Mouse (Mus musculus): Measurements from ENCODE around the gene Ppp1r12c. TPM values are rescaled to one million over a fixed set of nuclear protein-coding genes. Genes with fewer than 3 reads are reported as not detected.

Ppp1r12c gene
- total and polyA plus RNA-seq, 3 experiments, result 64.2 to 153 TPM; not detected in 1

- peak; percentile 81 for DNase-seq (ENCODE audit: low read depth, low spot score)
- Histone ChIP-seq H3K79me2 (ENCODE audit: control insufficient read depth, insufficient read depth, low read length, poor library complexity) (peaks cover 33% of the 10 kb centered on the region), H3K4me1 (ENCODE audit: control insufficient read depth in 1 of 2, insufficient read depth in 2 of 2, low read length in 2 of 2) (peaks cover 3 to 44% of the 10 kb centered on the region in 2 experiments), H3K9ac (ENCODE audit: control insufficient read depth, low read depth, low read length, poor library complexity, severe bottlenecking) (no peak overlapping the region), H3K4me3 (ENCODE audit: control insufficient read depth in 1 of 2, insufficient read depth in 1 of 2, low read depth in 2 of 2, low read length in 2 of 2) (no peak overlapping the region), H3K36me3 (ENCODE audit: control insufficient read depth in 1 of 2, insufficient read depth in 2 of 2, low read length in 2 of 2) (peaks cover 10 to 34% of the 10 kb centered on the region in 2 experiments), H3K27me3 (ENCODE audit: control insufficient read depth in 1 of 2, insufficient read depth in 2 of 2, low read length in 2 of 2) (no peaks in the 10 kb centered on the region), H3K27ac (ENCODE audit: control insufficient read depth, low read depth, low read length) (peak overlapping the region; percentile 41), H3K9me3 (replicated peaks; ENCODE audit: insufficient read depth, low read length) (no peaks in the 10 kb centered on the region)
- TF ChIP-seq MYC (IDR thresholded peaks at IDR 0.05; ENCODE audit: low read depth, low read length) (no peak; the same call in 1 of the 2 replicates), NRF1 (IDR thresholded peaks at IDR 0.05; ENCODE audit: insufficient read depth, low read depth, low read length, poor library complexity, severe bottlenecking) (no peak), ZMIZ1 (IDR thresholded peaks at IDR 0.05; ENCODE audit: low read depth, low read length) (no peak), USF1 (IDR thresholded peaks at IDR 0.05; ENCODE audit: low read depth, low read length) (no peak), TAL1 (IDR thresholded peaks at IDR 0.05; ENCODE audit: low read length) (peak; percentile 79), POLR2AphosphoS5 (IDR thresholded peaks at IDR 0.05; ENCODE audit: borderline replicate concordance, low read depth, low read length) (no peak), POLR2AphosphoS2 (IDR thresholded peaks at IDR 0.05; ENCODE audit: low read length) (no peak), POLR2A (IDR thresholded peaks at IDR 0.05; ENCODE audit: control insufficient read depth in 1 of 2, insufficient read depth in 1 of 2, low read depth in 1 of 2, low read length in 2 of 2, poor library complexity in 1 of 2) (no peak), GABPA (IDR thresholded peaks at IDR 0.05; ENCODE audit: low read depth, low read length) (no peak), EP300 (IDR thresholded peaks at IDR 0.05; ENCODE audit: low read depth in 1 of 2, low read length in 2 of 2) (peak; percentile 68 to 74), GATA1 (IDR thresholded peaks at IDR 0.05; ENCODE audit: low read depth, low read length) (peak; percentile 70), USF2 (IDR thresholded peaks at IDR 0.05; ENCODE audit: borderline replicate concordance in 1 of 2, insufficient read depth in 1 of 2, low read depth in 1 of 2, low read length in 2 of 2) (no peak), ZKSCAN1 (IDR thresholded peaks at IDR 0.05; ENCODE audit: low read depth, low read length) (no peak), UBTF (IDR thresholded peaks at IDR 0.05; ENCODE audit: borderline replicate concordance, insufficient read depth, low read depth, low read length) (no peak), CHD1 (IDR thresholded peaks at IDR 0.05; ENCODE audit: low read depth, low read length) (no peak), CTCF (IDR thresholded peaks at IDR 0.05 in 2 of 3, conservative IDR thresholded peaks at IDR 0.05 in 1 of 3; ENCODE audit: control insufficient read depth in 1 of 3, insufficient read depth in 1 of 3, low read depth in 2 of 3, low read length in 3 of 3, poor library complexity in 1 of 3, severe bottlenecking in 1 of 3) (no peak), RAD21 (IDR thresholded peaks at IDR 0.05; ENCODE audit: low read depth, low read length) (no peak), CHD2 (IDR thresholded peaks at IDR 0.05; ENCODE audit: low read length) (no peak), MEF2A (IDR thresholded peaks at IDR 0.05; ENCODE audit: extremely low read depth, insufficient replicate concordance, low read depth, low read length, poor library complexity, severe bottlenecking) (no peak), MYB (IDR thresholded peaks at IDR 0.05; ENCODE audit: low read depth, low read length) (no peak), E2F4 (IDR thresholded peaks at IDR 0.05; ENCODE audit: borderline replicate concordance, low read depth, low read length) (no peak), MAZ (IDR thresholded peaks at IDR 0.05; ENCODE audit: low read depth, low read length) (no peak), HCFC1 (IDR thresholded peaks at IDR 0.05; ENCODE audit: low read depth, low read length) (no peak), TCF12 (IDR thresholded peaks at IDR 0.05; ENCODE audit: low read depth, low read length) (peak; percentile 37; the same call in 1 of the 2 replicates), ETS1 (IDR thresholded peaks at IDR 0.05; ENCODE audit: low read depth, low read length) (no peak), NELFE (IDR thresholded peaks at IDR 0.05; ENCODE audit: low read depth, low read length) (no peak), SIN3A (IDR thresholded peaks at IDR 0.05; ENCODE audit: low read length) (no peak), ZC3H11A (IDR thresholded peaks at IDR 0.05; ENCODE audit: low read depth, low read length) (no peak), ELF1 (IDR thresholded peaks at IDR 0.05; ENCODE audit: low read depth, low read length) (no peak), RCOR1 (IDR thresholded peaks at IDR 0.05; ENCODE audit: low read depth, low read length) (peak; percentile 67; the same call in 1 of the 2 replicates), KAT2A (conservative IDR thresholded peaks at IDR 0.05; ENCODE audit: low read depth, low read length) (no peak), ZNF384 (IDR thresholded peaks at IDR 0.05; ENCODE audit: low read depth, low read length) (no peak), JUND (IDR thresholded peaks at IDR 0.05; ENCODE audit: low read depth, low read length) (0 out of 2 replicates have a peak, but pooled peaks have one; percentile 43), TBP (IDR thresholded peaks at IDR 0.05; ENCODE audit: low read depth, low read length) (no peak), SMC3 (IDR thresholded peaks at IDR 0.05; ENCODE audit: low read depth, low read length) (no peak), MAX (IDR thresholded peaks at IDR 0.05; ENCODE audit: low read length) (no peak), BHLHE40 (IDR thresholded peaks at IDR 0.05; ENCODE audit: borderline replicate concordance, low read depth, low read length) (peak; percentile 85), MAFK (IDR thresholded peaks at IDR 0.05; ENCODE audit: borderline replicate concordance, low read depth, low read length) (no peak)
These were observed 7.5 kb downstream of the Ppp1r12c start for GRCm38 (mm10) chr7:4493991-4494390.

Measured in MEL (cell line).